Mouse (Mus musculus): ENCODE measurements around the gene Med24. TPM values are rescaled to one million over a fixed set of nuclear protein-coding genes. Genes with fewer than 3 reads are reported as not detected.
A peak's percentile ranks its signal among the peaks of the same experiment; 100 is the strongest.

Med24 gene
- total and polyA plus RNA-seq, 2 experiments from 2014 or later: 52.2 to 66.6 TPM

- Histone ChIP-seq H3K9ac (replicated peaks; ENCODE audit: low read length, poor library complexity, severe bottlenecking) (no peak overlapping the region), H3K4me3 (ENCODE audit: low read depth, low read length) (no peak overlapping the region), H3K4me1 (ENCODE audit: insufficient read depth, low read length) (no peaks in the 10 kb centered on the region), H3K9me3 (ENCODE audit: low read length) (no peaks in the 10 kb centered on the region), H3K27ac (ENCODE audit: low read depth, low read length) (no peak overlapping the region), H3K4me2 (ENCODE audit: low read depth, low read length, poor library complexity, severe bottlenecking) (no peak overlapping the region), H3K36me3 (ENCODE audit: insufficient read depth, low read length) (peaks cover 65% of the 10 kb centered on the region), H3K27me3 (ENCODE audit: insufficient read depth, low read length) (no peaks in the 10 kb centered on the region)
- no peak for TF ChIP-seq CTCF (IDR thresholded peaks at IDR 0.05)
- DNase-seq (ENCODE audit: low spot score) (no peak), ATAC-seq (ENCODE audit: low FRiP score) (no peak)
- 74% methylated on average over 13 of the region's 13 CpGs for WGBS
Observed at GRCm38 (mm10) chr11:98693201-98693600, 36.0 kb downstream of the Med24 start.

GRCm38 (mm10) chr11:98688009-98688408, 41.2 kb downstream of the Med24 start:
- 0 out of 2 replicates have a peak, but pooled peaks cover 5% of the 10 kb centered on the region for H3K4me1 ChIP-seq (ENCODE audit: insufficient read depth, low read length)
- peaks cover 57% of the 10 kb centered on the region for H3K36me3 ChIP-seq (ENCODE audit: insufficient read depth, low read length)
- DNase-seq (ENCODE audit: low spot score) (no peak), ATAC-seq (ENCODE audit: low FRiP score) (no peak)
- no peaks in the 10 kb centered on the region for H3K27me3 ChIP-seq (ENCODE audit: insufficient read depth, low read length)
- no peak overlapping the region for H3K9ac ChIP-seq (replicated peaks; ENCODE audit: low read length, poor library complexity, severe bottlenecking)
- H3K9me3 ChIP-seq (ENCODE audit: low read length): no peaks in the 10 kb centered on the region
- H3K27ac ChIP-seq (ENCODE audit: low read depth, low read length): no peak overlapping the region
- WGBS: 89% methylated on average over 8 of the region's 8 CpGs
- H3K4me3 ChIP-seq (ENCODE audit: low read depth, low read length): no peak overlapping the region
- no peak for TF ChIP-seq CTCF (IDR thresholded peaks at IDR 0.05)
- H3K4me2 ChIP-seq (ENCODE audit: low read depth, low read length, poor library complexity, severe bottlenecking): no peak overlapping the region

GRCm38 (mm10) chr11:98686976-98687375, 42.3 kb downstream of the Med24 start:
- no peak overlapping the region for H3K27ac ChIP-seq (ENCODE audit: low read depth, low read length)
- peaks cover 50% of the 10 kb centered on the region for H3K36me3 ChIP-seq (ENCODE audit: insufficient read depth, low read length)
- H3K4me2 ChIP-seq (ENCODE audit: low read depth, low read length, poor library complexity, severe bottlenecking): no peak overlapping the region
- DNase-seq (ENCODE audit: low spot score) (no peak), ATAC-seq (ENCODE audit: low FRiP score) (no peak)
- H3K4me1 ChIP-seq (ENCODE audit: insufficient read depth, low read length): 0 out of 2 replicates have a peak, but pooled peaks cover 5% of the 10 kb centered on the region
- WGBS: 88% methylated on average over 4 of the region's 4 CpGs
- no peak for TF ChIP-seq CTCF (IDR thresholded peaks at IDR 0.05)
- no peaks in the 10 kb centered on the region for H3K9me3 ChIP-seq (ENCODE audit: low read length)
- H3K27me3 ChIP-seq (ENCODE audit: insufficient read depth, low read length): no peaks in the 10 kb centered on the region
- no peak overlapping the region for H3K4me3 ChIP-seq (ENCODE audit: low read depth, low read length)
- no peak overlapping the region for H3K9ac ChIP-seq (replicated peaks; ENCODE audit: low read length, poor library complexity, severe bottlenecking)

GRCm38 (mm10) chr11:98685642-98686041, 43.6 kb downstream of the Med24 start:
- ATAC-seq (ENCODE audit: low FRiP score) (no peak), DNase-seq (ENCODE audit: low spot score) (no peak)
- Histone ChIP-seq H3K27me3 (ENCODE audit: insufficient read depth, low read length) (no peaks in the 10 kb centered on the region), H3K9ac (replicated peaks; ENCODE audit: low read length, poor library complexity, severe bottlenecking) (no peak overlapping the region), H3K27ac (ENCODE audit: low read depth, low read length) (no peak overlapping the region), H3K4me2 (ENCODE audit: low read depth, low read length, poor library complexity, severe bottlenecking) (no peak overlapping the region), H3K4me1 (ENCODE audit: insufficient read depth, low read length) (0 out of 2 replicates have a peak, but pooled peaks cover 5% of the 10 kb centered on the region), H3K9me3 (ENCODE audit: low read length) (no peaks in the 10 kb centered on the region), H3K36me3 (ENCODE audit: insufficient read depth, low read length) (peaks cover 36% of the 10 kb centered on the region), H3K4me3 (ENCODE audit: low read depth, low read length) (no peak overlapping the region)
- no peak for TF ChIP-seq CTCF (IDR thresholded peaks at IDR 0.05)
- 87% methylated on average over 9 of the region's 9 CpGs for WGBS

GRCm38 (mm10) chr11:98682811-98683210, 46.4 kb downstream of the Med24 start:
- Histone ChIP-seq H3K9ac (replicated peaks; ENCODE audit: low read length, poor library complexity, severe bottlenecking) (peak overlapping the region; percentile 99), H3K36me3 (ENCODE audit: insufficient read depth, low read length) (peaks cover 18% of the 10 kb centered on the region), H3K27me3 (ENCODE audit: insufficient read depth, low read length) (no peaks in the 10 kb centered on the region), H3K4me3 (ENCODE audit: low read depth, low read length) (peak overlapping the region; percentile 99), H3K27ac (ENCODE audit: low read depth, low read length) (peak overlapping the region; percentile 80), H3K4me2 (ENCODE audit: low read depth, low read length, poor library complexity, severe bottlenecking) (peak overlapping the region; percentile 84), H3K4me1 (ENCODE audit: insufficient read depth, low read length) (0 out of 2 replicates have a peak, but pooled peaks cover 5% of the 10 kb centered on the region), H3K9me3 (ENCODE audit: low read length) (no peaks in the 10 kb centered on the region)
- WGBS: 0% methylated on average over 23 of the region's 23 CpGs
- no peak for DNase-seq (ENCODE audit: low spot score)
- peak; percentile 12; the same call in 1 of the 2 replicates for ATAC-seq (ENCODE audit: low FRiP score)
- no peak for TF ChIP-seq CTCF (IDR thresholded peaks at IDR 0.05)

- no peaks in the 10 kb centered on the region for H3K9me3 ChIP-seq (ENCODE audit: low read length)
- peak within 1 kb of the TSS; percentile 84 for H3K4me2 ChIP-seq (ENCODE audit: low read depth, low read length, poor library complexity, severe bottlenecking)
- TF ChIP-seq CTCF (IDR thresholded peaks at IDR 0.05): peak; percentile 74
- H3K9ac ChIP-seq (replicated peaks; ENCODE audit: low read length, poor library complexity, severe bottlenecking): peak within 1 kb of the TSS; percentile 99
- peak within 1 kb of the TSS; percentile 80 for H3K27ac ChIP-seq (ENCODE audit: low read depth, low read length)
- no peaks in the 10 kb centered on the region for H3K27me3 ChIP-seq (ENCODE audit: insufficient read depth, low read length)
- peak within 1 kb of the TSS; percentile 99 for H3K4me3 ChIP-seq (ENCODE audit: low read depth, low read length)
- peak; percentile 99 for DNase-seq (ENCODE audit: low spot score)
- ATAC-seq (ENCODE audit: low FRiP score): peak; percentile 95
- H3K4me1 ChIP-seq (ENCODE audit: insufficient read depth, low read length): 0 out of 2 replicates have a peak, but pooled peaks cover 5% of the 10 kb centered on the region
- 4% methylated on average over 45 of the region's 45 CpGs for WGBS
- H3K36me3 ChIP-seq (ENCODE audit: insufficient read depth, low read length): peaks cover 11% of the 10 kb centered on the region
Observed at GRCm38 (mm10) chr11:98681786-98682745, 47.2 kb downstream of the Med24 start, which contains the start of gene Psmd3. Gene Psmd3 (plus strand): TSS chr11:98682554.
